ENCODE assay signal across 14 mouse cellular contexts in genomic region chr5:120677516-120677915, GRCm38 (mm10). TPM values are rescaled to one million over a fixed set of nuclear protein-coding genes. Genes with fewer than 3 reads are reported as not detected.
DNase-seq lines count a peak whose midpoint lies in the region; ATAC-seq lines count a peak whose summit lies in the region.
"Had no signal": no experiment of that assay in that cellular context is flagged by ENCODE, and none has a peak within 500 bp of the region (broad histone marks: within the 10 kb centered on the region; RNA-seq: fewer than 3 reads in every experiment).

No protein-coding gene starts in this region.

- intact Hi-C loops in heart, postnatal 36 days (cut with DNase I) = no loop called here

- no peak overlapping the region for H3K4me3 ChIP-seq in forebrain, embryonic 10.5 days
- no peak overlapping the region for H3K4me3 ChIP-seq in heart, embryonic 11.5 days (ENCODE audit: low read depth, low read length)
- H3K4me3 ChIP-seq: layer of hippocampus, adult 2 months; myocyte had no signal

- DNase-seq in cerebellum, adult 11-12 months = peak; percentile 53
- DNase-seq in cerebellum, adult 8-10 months = no peak
- DNase-seq in 3T3-L1 (ENCODE audit: low read depth, low spot score) = peak; percentile 21
- peak; percentile 32 for DNase-seq in Muller cell, postnatal 12 days (ENCODE audit: inconsistent ontology term)
- DNase-seq in forebrain, embryonic 10.5 days (ENCODE audit: extremely low spot score, low spot score) = no peak
- no peak for DNase-seq in heart, postnatal 36 days
- DNase-seq: cerebellum, postnatal 25 days; forebrain, postnatal 0 days; lung, adult 18-20 months had no signal

- H3K9me3 ChIP-seq in forebrain, embryonic 10.5 days = no peaks in the 10 kb centered on the region
- no peaks in the 10 kb centered on the region for H3K9me3 ChIP-seq in heart, embryonic 11.5 days (replicated peaks; ENCODE audit: control insufficient read depth, low read length)

- H3K36me3 ChIP-seq in forebrain, embryonic 10.5 days (replicated peaks) = no peaks in the 10 kb centered on the region
- no peaks in the 10 kb centered on the region for H3K36me3 ChIP-seq in heart, embryonic 11.5 days (ENCODE audit: control insufficient read depth, insufficient read depth, low read length)

- no peak overlapping the region for H3K27ac ChIP-seq in forebrain, embryonic 10.5 days
- no peak overlapping the region for H3K27ac ChIP-seq in heart, embryonic 11.5 days (ENCODE audit: low read depth, low read length)
- H3K27ac ChIP-seq: layer of hippocampus, adult 2 months had no signal

- no peak overlapping the region for H3K4me2 ChIP-seq in heart, embryonic 11.5 days

- peak; percentile 51 for ATAC-seq in inflammation-experienced regulatory T-cells, adult 6 months
- ATAC-seq in heart, embryonic 11.5 days (replicated peaks; ENCODE audit: insufficient number of reproducible peaks, low FRiP score, low TSS enrichment) = no peak
- ATAC-seq: forebrain, postnatal 0 days had no signal

- H3K4me1 ChIP-seq in forebrain, embryonic 10.5 days = peaks cover 40% of the 10 kb centered on the region
- H3K4me1 ChIP-seq in heart, embryonic 11.5 days (ENCODE audit: control insufficient read depth, insufficient read depth, low read length) = peaks cover 5% of the 10 kb centered on the region; the same call in 1 of the 2 replicates

- WGBS in forebrain, embryonic 10.5 days = 25% methylated on average over 2 of the region's 2 CpGs
- WGBS in heart, embryonic 11.5 days (ENCODE audit: insufficient replicate concordance) = 17% methylated on average over 2 of the region's 2 CpGs

- H3K27me3 ChIP-seq in forebrain, embryonic 10.5 days (ENCODE audit: poor library complexity, severe bottlenecking) = peaks cover 29% of the 10 kb centered on the region
- H3K27me3 ChIP-seq in heart, embryonic 11.5 days (ENCODE audit: control insufficient read depth, insufficient read depth, low read length) = peaks cover 32% of the 10 kb centered on the region

- H3K9ac ChIP-seq in heart, embryonic 11.5 days (ENCODE audit: low read depth, low read length) = no peak overlapping the region
- H3K9ac ChIP-seq: forebrain, postnatal 0 days had no signal

RNA-seq across cellular contexts. Expression of gene Rasal1, which starts 28.9 kb away (rescaled TPM):
- 1 to 10 TPM; 6.8 to 9.7 (median 6.8) TPM for polyA plus RNA-seq in inflammation-experienced regulatory T-cells, adult 6 months (2017; shearing (Covaris generic))
- 0.21 and 0.24 TPM in 2 replicates for polyA plus RNA-seq in forebrain, embryonic 10.5 days (2016; fragmentation: Nextera tagmentation; extraction: Ambion mirVana)
- polyA plus RNA-seq in heart, embryonic 11.5 days (2014; fragmentation: Nextera tagmentation; extraction: Ambion mirVana) = 0.27 and 0.30 TPM in 2 replicates
- total RNA-seq in heart, postnatal 36 days (2021) = not detected
- polyA plus RNA-seq: heart, postnatal 0 days had no signal

RNA-seq across cellular contexts. Expression of gene Dtx1, which starts 34.2 kb away (rescaled TPM):
- 10 to 100 TPM; 41.0 to 52.7 (median 49.6) TPM for polyA plus RNA-seq in inflammation-experienced regulatory T-cells, adult 6 months (2017; shearing (Covaris generic))
- polyA plus RNA-seq in forebrain, embryonic 10.5 days (2016; fragmentation: Nextera tagmentation; extraction: Ambion mirVana) = 1.3 and 2.0 TPM in 2 replicates
- 0.45 and 0.53 TPM in 2 replicates for polyA plus RNA-seq in heart, embryonic 11.5 days (2014; fragmentation: Nextera tagmentation; extraction: Ambion mirVana)
- 1 to 10 TPM; 1.8 to 1.9 TPM for total RNA-seq in heart, postnatal 36 days (2021)
- polyA plus RNA-seq: myocyte had no signal

RNA-seq across cellular contexts. Expression of gene Cfap73, which starts 43.5 kb away (rescaled TPM):
- not detected for polyA plus RNA-seq in inflammation-experienced regulatory T-cells, adult 6 months (2017; shearing (Covaris generic))
- not detected in 2 replicates for polyA plus RNA-seq in forebrain, embryonic 10.5 days (2016; fragmentation: Nextera tagmentation; extraction: Ambion mirVana)
- polyA plus RNA-seq in heart, embryonic 11.5 days (2014; fragmentation: Nextera tagmentation; extraction: Ambion mirVana) = not detected in 2 replicates
- not detected for total RNA-seq in heart, postnatal 36 days (2021)
- polyA plus RNA-seq: heart, postnatal 0 days; myocyte had no signal

Comparison
In these comparisons a context has a peak if more than half of its experiments do, and no peak if none do; other contexts are left out.
1. DNase-seq: peak in cerebellum, adult 11-12 months (single experiment), 3T3-L1 (single experiment) and Muller cell, postnatal 12 days (single experiment); none in cerebellum, adult 8-10 months (single experiment), forebrain, embryonic 10.5 days (single experiment) and heart, postnatal 36 days (0 of 2).
2. RNA of gene Dtx1, which starts 34.2 kb away (polyA plus RNA-seq): 41.0 to 52.7 TPM in inflammation-experienced regulatory T-cells, adult 6 months; 1.3 to 2.0 TPM in forebrain, embryonic 10.5 days and 0.45 to 0.53 TPM in heart, embryonic 11.5 days; every median in the first group is over 10 times any median in the second.